Mouse (Mus musculus): ENCODE measurements at regions not wholly inside any gene's neighbourhood (a gene's known extent, or its start where the extent isn't known, plus 50 kb on each side); places are given as distances from the start of the nearest gene placed in this dataset.

DNA sequence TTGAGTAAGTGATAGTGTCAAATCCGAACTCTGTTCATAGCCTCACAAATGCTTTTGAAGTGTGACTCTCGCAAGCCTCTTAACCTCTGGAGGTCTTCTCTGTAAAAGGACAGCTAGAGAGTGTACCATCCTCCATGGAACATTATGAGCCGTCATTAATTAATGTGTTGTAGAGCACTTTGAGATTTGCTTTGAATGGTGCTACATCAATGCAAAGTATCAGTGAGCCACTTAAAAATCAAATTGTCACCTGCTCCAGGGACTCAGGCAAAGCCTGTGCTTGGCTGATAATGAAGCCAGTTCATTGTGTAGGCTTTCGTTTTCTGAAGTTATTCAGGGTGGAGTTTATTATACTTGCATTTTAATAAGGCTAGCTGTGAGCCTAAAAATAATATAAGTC, 801.8 kb upstream of the B3galt2 start:
- no peak for DNase-seq

DNA sequence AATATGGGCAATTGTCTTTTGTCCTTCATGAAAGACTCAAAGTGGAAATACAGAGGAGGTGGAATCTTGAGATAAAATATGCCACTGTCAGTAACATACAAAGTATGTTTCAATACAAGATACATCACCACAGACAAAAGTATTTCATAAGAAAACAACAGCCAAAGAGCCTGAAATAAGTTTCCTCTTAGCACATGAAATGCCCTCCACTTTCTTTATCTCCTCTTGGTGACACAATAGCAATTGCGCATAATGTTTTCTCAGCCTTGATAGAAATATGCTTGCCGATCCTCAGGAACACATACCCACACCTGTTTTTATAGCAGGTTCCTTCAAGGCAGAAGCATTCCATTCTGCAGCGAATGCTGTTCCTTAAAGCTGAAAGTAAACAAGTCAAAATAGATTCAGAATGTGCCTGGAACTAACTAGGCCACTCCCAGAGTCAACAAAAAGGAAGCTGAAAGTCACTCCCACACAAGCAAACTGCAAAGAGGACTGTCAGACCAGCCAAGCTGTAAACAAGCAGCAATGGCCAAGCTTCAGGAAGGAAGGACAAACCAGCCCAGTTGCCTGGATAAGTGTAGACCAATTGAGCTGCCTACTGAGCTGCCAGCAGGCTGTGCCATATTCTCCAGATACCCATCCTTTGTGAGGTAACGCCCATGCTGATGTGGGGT, 773.3 kb upstream of the B3galt2 start:
- DNase-seq: peak; percentile 2

DNA sequence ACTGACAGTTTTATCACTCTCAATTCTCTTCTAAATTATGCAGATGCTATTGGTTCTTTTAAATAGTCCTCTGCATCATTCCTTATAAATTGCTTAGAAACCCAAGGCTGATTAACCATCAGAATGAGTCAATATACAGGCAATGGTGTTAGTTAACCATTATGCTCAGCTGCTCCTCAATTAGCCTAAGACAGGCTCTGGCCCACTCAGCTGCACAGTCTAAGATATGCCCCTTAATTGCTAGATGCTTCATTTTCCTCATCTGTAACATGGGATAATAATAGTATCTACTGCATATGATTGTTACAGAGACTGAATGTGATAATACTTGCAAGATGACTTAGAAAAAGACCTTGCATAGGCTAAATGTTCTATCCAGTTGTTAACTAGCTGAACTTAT, 748.6 kb upstream of the B3galt2 start:
- no peak for DNase-seq

DNA sequence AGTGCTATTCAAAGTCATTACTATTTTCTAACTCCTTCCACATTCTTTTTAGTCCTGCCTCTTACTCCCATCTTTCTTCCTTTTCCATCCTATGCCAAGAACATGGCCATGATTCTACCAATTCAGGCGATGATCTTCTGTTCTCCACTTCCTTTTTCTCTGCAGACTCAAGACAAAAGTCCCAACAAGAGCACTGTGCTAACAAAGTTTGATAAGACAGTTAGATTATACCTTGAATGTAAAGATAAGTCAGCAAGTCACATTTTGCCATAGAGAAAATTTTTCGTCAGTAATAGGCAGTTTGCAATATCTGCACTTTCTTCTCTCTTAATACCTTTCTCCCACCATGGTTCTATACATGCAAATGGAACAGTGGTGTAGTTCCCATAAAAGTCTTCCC, 747.3 kb upstream of the B3galt2 start:
- no peak for DNase-seq

DNA sequence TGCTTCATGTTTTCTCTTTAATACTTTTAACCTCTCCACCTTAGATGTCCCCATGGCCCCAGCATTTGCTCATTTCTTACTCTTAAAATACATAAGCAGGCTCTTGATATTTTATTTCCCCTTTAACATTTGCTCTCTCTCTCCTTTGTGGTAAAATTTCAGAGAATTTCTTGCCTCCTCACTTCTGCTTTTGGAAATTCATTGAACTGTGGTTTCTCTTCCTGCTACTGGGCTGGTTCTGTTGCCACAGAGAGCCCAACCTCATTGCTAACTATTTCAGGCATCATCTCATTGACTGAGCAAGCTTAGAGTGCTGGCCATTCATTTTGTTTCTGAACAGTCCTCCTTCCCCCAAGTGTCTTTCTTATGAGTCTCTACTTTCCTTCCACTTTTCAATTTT, 746.3 kb upstream of the B3galt2 start:
- DNase-seq: peak; percentile 10

DNA sequence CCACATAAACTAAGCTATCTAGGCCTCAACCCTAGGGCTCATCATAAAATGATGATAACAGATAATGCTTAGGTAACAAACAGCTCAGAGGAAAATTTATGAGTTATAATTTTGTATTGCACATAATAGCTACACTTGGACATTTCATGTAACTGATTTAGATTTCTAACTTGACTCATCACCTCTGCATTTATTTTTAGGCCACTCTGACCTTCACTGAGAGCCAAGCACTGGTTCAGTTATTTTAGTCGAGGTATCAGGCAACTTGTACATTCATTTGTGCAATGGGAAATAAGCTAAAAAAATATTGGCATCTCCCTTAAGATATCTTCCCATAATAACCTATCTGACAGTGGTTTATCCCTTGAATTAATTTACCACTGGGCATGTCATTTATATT, 745.4 kb upstream of the B3galt2 start:
- DNase-seq: no peak

DNA sequence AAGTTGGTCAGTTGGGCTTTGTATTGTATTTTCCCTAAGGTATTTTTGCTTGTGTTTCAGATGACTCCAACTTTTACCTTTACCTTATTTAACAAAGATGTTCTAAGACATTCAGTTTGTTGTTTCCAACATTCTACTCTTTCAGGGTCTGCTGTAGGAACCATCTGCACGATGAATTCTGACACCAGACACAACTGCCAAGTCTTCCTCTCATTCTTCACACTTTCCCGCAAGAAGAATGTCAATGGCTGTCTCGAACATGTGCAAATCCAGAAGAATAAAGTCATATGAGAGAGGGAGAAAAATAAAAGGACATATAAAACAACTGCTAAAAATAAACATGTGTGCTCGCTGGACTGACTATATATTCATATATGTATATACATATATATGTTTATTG, 730.6 kb upstream of the B3galt2 start:
- DNase-seq: no peak

DNA sequence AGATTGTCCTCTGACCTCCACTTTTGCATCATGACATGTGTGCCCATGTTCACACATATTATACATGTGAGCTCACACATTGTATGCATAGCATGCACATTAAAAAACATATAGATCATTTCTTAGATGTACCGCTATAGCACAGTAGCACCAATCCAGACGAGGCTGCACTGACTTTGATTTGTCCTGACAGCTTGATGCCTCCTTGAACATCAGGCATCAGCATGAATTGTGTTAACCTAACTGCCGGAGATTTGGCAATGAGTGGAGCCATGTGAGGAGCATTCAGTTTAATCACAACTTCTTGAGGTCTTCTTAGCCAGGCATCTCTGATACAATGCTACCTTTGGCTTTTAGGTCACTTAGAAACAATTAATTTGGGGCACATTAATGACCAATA, 683.8 kb upstream of the B3galt2 start:
- DNase-seq: no peak

DNA sequence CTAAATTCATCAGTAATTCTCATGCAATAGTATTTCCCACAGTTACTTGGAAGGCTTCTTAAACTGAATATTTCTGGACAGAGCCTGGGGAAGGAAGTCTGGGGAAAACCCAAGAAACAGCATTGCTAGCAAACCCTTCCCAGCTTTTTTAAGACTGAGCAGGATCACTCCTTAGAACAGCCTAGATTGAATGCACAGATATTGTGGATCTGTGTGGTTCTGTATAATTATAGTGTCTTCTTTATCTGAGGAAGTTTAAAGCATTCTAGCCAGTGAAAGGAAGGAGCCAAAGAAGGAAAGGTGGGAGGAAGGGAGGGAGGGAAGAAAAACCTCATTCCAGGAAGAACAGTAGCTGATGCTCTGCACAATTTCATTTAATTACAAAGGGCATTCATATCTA, 669.0 kb upstream of the B3galt2 start:
- no peak for DNase-seq

DNA sequence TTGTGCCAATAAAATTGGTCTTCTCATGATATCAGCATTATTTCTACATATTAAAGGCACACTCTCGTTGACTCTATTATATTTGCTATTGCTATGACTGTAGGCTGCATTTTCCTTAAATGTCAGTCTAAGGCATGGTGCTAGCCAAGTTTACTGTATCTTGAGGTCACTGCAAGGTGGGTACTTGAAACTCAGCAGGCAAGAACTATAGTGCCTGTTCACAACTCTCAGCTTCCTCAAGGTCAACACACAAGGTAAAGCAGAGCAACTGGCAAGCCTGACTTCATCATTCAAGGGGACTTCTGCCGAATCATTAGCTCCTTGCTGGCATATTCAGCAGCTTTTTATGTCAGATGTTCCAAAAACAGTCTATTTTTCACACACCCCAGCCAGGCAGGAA, 667.1 kb upstream of the B3galt2 start:
- no peak for DNase-seq

DNA sequence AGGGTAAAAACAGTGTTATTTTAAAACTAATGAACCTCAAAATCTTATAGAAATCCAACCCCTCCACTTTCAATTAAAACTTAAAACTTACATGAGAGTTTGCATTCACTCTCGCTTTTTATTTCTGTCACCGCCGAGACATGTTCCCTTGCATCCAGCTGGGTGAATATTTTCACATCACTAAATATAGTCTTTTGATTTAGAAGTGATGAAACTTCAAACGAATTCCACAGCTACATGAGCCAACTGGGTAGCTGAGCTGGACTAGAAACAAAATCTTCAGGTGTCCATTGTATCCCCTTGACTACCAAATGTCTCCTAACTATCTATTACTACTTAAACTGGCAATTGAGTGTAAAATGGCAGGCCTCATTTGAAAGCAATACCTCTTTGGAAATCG, 657.5 kb upstream of the B3galt2 start:
- no peak for DNase-seq

DNA sequence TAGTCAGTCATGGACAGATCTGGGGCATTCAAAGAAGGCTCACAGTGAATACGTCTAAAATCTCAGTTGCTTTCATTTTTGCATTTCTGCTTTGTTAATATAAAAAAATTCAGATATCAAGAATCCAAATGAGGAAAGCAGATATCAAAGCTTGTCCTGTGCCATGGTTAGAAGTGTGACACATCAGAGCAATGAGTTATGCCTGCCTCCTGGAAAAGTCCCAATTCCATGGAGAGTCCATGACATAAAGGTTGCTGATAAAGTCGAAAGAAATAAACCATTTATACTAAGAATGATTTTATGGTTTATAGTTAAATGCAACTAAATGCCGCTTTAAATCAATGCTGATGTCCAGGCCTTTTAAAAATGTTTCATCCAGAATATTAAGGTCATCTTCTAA, 656.8 kb upstream of the B3galt2 start:
- DNase-seq: no peak

DNA sequence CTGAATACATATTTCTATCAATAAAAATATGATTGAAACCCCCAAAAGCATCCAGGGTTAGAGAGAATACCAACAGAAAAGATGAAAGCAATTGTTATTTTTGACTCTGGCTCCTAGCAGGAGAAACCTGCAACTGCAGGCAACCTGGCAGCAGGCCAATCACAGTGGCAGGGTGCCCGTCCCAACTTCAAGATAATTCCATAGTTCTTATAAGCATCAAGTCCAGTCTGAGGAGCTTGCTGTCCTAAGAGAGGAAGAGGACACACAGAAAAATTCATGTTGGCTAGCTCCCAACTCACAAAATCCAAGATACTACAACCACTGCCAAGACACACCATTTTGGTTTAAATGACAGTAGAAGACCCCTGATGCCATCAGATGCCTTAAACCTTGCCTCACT, 654.9 kb upstream of the B3galt2 start:
- no peak for DNase-seq

DNA sequence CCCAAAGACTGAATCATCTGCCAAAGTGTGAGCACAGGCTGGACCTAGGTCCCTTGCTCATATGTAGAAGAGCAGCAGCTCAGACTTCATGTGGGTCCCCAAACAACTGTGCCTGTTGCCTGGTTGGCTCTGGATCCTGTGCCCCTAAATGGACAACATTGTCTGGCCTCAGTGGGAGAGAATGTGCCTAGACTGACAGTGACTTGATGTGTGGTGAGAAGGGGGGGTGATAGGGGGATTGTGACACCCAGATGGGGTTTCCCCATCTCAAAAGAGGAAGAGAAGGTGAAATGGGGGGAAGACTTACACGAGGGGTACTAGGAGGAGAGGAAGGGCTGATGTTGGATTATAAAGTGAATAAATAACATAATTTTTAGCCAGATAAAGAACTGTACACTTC, 640.2 kb upstream of the B3galt2 start:
- DNase-seq: no peak

DNA sequence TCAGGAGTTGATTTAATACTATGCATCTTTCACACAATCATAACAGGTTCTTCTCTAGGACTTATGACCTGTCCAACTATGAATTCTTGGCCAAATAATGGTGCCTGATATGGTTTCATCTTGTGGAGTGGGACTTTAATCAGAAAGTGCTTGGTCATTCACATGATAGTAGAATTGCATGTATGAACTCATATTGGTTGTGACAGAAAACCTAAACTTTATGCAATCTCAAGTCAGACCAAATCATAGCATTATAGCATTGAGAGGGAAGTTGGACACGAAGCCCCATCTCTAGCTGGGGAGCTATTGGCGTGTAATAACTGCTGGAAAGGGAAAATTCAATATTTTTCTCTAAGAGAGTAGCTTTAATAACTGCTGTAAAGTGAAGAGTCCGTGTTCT, 639.4 kb upstream of the B3galt2 start:
- no peak for DNase-seq

DNA sequence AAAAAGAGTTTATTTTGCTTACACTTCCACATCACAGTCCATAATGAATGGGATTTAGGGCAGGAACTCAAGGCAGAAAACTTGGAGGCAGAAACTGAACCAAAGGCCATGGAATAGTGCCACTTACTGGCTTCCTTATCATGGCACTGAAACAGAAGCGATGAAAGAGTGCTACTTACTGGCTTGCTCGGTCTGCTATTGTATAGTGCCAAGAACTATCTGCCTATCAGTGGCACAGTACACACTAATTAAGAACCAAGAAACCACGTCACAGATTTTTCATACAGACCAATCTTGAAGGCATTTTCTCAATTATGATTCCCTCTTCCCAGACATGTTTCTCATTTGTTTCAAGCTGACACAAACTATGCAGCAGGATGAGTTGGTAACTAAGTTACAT, 634.4 kb upstream of the B3galt2 start:
- no peak for DNase-seq

DNA sequence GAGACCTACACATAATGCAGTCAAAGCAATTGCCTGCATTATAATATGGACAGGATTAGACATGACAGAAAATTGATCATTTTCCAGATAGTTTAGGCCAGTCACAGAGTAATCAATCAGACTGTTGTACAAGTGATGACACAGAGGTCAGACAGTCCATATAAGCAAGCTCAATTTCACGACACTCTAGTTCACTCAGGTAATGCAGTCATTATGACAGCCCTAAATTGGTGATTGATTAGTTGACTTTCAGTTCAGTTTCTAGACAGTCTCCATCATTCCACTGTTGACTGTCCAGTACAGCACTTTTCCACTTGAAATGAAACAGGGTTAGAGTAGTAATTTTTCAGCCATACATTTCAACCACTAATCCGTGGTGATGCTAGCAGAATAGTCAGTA, 620.5 kb upstream of the B3galt2 start:
- DNase-seq: no peak

DNA sequence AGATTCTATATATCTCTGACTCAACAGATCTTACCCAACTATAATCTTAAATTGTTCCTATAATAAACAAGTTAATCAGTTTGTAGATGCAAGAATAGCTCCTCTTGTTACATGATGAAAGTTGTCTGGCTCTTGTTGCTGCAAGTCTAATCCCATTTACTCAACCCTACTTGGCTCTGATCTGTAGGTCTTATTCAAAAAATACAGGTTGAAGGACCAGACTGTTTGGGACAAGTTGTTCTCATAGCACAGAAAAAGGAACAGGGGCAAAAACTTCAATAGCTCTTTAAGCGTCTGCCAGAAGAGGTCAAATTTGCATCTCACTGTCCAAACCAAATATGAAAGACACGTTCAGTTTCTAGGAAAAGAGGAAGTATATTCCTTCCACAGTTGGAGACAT, 587.3 kb upstream of the B3galt2 start:
- no peak for DNase-seq

DNA sequence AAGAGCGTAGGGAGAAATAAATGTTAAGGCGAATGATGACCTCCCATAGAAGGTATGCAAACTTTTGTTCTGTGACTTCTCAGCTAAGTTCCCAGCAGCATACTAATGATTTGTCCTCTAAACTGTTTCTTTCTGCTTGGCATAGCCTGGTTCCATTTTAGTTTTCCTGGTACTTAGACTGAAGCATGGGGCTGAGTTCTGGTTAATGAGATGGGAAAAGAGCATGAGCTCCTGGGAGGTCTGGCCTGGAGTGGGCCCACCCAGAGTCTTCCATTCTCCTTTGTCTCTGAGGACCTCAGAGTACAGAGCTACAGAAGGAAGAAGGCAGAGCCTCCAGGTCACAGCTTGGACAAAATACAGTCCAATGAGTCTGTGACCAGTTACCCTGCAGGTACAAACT, 586.9 kb upstream of the B3galt2 start:
- no peak for DNase-seq

DNA sequence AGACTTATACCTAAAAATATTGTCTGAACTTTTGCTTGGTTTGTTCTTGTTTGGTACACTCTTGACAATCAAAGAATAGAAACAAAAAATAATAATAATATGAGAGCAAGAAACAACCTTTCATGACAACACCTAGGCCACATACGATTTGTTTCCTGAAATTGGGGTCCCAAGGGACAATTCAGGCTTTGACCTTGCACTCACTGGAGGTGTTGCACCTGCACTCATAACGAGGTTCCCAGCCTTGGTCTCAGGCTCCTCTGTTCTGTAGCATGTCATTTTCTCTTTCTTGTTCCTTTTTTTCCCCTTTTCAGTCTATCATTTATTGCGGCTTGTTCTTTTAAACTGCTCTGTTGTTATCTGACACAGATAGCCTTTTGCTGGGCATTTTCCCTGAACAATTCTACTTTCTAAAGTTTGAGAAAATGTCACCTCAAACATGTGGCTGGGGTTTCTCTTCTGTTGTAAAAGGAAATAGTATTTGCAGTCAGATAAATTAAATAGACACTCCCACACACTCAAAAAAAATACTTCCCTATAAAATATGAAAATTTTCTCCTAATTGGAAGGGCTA, 585.9 kb upstream of the B3galt2 start:
- no peak for DNase-seq

DNA sequence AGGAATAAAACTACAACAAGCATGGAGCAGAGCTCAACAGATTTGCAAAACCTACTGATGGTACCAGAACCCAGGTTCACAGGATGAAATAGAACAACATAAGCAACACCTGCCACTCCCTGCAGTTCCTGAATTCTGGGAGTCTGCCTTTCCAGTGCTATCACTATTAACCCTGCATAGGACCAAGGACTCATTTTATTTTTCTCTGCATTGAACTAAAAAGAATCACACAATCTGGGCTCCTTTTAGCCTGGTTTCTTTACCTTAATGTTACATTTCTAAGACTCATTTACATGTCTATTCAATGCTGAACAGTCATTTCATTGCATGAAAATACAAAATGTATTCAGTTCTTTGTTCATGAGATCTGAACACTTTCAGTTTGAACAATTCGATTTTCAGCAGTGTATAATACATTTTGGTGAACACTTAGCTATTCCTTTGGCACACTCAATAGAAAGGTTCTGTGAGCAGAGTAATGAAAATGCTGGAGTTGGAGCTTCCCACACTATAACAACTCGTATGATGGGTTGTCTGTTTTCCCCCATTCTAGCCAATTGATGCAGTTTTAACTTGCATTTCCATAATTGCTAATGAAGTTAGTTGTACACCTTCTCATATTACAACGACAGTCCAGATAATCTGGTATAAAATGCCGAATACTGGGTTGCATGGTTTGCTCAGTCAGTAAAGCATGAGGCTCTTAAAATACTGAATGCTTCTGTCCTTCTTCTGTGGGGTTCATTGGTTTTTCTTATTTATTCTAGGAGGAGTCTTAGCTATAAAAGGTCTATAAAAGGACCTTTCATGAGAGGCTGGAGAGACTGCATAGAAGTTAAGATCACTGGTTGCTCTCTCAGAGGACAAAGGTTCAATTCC, 579.5 kb upstream of the B3galt2 start:
- DNase-seq: no peak

DNA sequence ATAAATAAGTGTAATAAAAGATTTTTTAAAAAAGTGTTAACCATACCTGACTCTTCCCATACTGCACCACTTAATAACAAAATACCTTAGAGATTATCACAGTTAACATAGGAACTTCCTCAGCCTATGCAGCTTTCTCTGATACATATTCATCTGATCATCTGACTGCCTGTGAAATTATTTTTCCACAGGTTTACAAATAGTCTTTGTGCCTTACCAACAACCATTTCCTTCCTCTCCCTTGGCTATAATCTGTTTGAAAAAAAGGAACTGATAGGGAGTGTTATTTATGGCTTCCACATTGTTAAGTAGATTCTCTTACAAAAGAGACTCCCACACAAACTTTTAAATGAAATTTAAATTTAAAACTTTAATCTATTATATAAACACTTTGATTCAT, 575.0 kb upstream of the B3galt2 start:
- no peak for DNase-seq

DNA sequence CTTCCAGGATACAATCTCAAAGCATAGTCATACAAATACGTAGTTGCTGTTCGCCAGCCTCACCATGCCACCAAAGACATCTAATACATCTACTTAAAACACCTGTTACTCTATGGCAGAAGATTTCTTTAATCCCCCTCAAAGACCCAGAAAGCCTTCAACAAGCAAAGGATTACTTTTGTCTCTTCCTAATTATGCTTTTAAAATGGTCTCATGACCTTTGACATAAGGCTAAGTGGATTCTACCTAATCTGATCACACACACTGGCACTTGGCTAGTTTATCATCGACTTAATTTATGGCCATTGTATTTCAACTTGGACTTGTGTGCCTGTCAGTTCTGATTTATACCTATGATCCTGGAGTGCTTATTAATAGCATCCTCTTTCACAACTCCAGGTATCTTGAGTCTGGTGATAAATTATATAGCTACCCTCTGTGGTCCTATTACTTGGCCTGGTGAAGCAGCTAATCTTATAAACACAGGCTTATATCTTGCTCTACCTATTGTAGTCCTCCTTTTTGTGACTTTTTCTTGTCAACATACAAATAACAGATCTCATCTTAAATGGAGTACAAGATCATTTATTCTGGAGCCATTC, 568.6 kb upstream of the B3galt2 start:
- DNase-seq: no peak

DNA sequence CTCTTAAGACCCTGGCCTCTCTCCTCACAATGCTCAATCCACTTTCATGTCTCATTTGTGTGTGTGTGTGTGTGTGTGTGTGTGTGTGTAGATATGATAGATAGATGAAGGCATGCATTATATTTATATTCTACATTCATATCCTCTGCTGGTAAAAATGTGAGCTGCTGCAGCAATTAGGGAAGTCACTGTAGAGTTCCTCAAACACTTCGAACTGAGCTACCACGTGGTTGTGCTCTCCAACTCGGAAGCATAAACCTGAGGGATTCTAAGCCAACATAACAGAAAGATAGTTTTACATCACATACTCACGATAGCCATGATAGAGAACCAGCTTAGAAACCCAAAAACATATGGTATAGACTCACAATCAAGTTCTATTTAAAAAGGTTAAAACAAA, 565.5 kb upstream of the B3galt2 start:
- DNase-seq: no peak

Measured in lung, postnatal 36 days (tissue).